Mouse (Mus musculus): ENCODE measurements around the gene Rnf208.

Gene Rnf208

DNA sequence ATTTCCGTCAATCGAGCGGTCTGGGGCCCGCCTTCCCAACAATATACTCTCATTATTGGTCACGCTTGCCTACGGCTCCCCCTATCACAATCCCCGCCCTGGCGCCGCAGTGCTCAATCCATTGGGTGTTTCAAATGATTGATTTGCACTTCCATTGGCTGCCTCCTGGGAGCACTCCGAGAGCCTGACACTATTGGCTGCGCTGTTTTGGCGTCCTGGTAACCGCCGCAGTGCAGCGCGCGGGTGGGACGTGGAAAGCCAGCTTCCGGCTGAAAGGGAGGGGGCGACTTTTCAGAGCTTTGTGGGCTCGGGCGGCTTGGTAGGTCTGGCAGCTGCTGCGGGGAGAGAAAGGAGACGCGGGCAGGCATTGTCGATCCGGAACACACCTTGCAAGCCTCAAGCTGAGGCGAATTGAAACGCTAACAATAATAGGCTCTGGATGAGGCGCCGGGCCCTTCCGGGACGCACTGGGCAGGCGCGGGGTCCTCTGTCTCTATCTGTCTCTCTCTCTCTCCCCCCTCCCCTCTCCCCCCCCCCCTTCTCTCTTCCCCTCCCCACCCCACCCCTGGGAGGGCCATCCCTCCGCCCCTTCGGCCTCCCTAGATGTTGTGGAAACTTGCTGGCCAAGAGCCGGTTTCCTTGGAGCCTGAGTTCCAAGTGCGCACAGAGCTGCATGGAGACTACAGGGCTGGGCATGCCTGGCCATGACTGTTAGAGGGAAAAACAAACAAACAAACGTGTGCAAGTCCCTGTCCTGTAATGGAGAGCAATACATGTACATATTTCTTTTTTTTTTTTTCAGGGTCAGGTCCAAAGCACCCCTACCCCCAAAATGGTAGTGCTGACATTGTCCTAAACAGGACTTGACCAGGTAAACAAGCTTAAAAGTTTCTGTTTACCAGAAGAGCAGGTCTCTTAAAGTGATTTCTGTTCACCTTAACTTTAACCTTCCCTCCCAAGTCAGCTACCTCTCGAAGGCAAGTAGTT is 17.0 kb upstream of the Rnf208 start:
- peak; percentile 100 for DNase-seq

DNA sequence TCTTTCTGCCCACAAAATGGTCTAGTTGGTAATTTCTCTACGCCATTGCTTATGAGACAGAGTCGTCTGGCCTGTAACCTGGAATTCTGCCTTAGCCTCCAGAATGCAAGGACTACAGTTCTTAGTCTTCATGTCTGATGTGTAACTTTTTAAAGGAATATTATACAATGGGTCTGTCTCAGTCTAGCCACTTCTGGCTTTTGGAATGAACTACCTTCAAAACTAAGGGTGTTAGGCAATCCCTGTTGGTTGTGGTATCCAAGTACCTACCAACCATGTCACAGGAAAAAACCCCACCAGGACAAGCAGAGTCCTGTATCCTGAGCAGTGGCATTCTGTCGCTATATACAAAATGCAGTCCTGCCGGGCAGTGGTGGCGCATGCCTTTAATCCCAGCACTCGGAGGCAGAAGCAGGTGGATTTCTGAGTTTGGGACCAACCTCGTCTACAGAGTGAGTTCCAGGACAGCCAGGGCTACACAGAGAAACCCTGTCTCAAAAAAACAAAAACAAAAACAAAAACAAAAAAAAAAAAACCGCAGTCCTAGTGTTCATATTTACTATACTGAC is 16.2 kb upstream of the Rnf208 start:
- DNase-seq, result no peak

DNA sequence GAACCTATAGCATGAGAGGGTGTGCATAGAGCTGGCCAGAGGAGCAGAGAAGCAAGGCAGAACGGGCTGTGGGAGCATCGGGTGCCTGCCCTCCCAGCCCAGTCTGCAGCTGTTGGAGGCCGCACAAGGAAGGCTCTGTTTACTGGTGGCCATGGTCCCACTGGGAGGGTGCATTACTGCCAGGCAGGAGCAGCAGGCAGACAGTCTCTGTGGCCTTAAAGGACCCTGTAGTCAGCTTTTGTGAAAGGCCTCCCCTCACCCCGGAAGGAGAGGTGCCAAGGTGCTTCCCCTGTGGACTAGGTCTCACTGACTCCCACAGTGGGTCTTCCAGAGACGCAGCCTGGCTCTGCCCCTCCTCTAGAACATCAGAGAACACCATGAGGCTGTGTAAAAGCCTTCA is 15.2 kb upstream of the Rnf208 start:
- DNase-seq, result peak; percentile 83

DNA sequence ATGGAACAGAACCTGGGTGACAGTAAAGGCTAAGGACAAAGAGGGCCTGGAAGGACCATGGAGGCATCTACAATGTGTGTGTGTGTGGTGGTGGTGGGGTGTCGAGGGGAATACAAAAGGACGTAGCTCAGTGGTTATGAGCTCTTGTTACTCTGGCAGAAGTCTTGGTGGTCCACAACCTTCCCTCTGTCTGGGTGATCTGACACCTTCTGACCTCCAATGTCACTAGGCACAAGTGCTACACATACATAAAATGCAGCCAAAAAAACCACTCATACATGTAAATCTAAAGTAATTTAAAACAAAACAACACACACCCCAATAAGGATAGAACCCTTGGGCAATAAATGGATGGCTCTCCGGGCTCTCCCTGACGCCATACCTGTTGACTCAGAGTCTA is 14.6 kb upstream of the Rnf208 start:
- no peak for DNase-seq

DNA sequence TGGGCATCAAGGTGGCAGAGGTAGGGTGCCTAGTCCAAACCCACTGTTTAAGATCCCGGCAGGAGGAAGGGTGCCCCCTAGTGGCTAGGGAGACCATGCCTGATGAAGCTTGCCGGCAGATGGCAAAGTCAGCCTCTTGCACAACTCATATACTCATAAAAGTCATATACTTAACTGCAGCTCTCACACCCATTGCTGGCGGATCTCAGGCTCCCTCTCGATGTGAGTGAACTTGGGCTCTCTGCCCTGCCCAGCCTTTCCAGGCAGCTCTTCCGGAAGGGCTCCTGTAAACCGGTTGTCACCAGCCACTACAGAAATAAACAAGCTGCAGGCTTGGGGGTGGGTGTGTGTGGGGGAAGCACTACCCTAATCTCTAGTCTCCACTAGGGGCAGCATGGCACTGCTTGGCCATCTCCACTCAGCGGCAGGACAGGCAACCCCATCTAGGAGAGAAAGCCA is 13.6 kb upstream of the Rnf208 start:
- peak; percentile 90 for DNase-seq

DNA sequence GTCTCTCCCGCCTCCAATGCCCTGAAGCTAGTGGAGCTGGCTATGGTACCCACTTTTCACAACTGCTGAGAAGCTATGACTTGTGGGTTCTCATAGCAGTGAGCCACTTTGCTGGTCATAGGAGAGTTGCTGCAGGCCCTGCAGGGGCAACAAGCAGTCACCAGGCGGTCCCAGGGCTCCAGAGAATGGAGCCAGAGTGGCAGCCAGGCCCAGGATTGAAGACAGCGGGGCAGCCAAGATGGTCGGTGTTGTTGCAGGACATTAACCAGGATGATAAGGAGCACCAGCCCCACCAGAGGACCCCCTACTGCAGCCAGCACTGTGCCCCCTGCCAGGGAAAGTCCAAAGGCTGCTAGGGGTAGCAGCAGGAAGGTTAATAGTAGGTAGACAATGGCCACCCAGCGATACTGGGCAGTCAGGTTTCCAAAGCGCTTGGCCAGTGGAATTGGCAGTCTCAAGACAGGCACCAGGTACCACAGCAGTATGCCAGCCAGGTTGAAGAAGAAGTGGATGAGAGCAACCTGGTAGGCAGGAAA is 13.0 kb upstream of the Rnf208 start:
- DNase-seq, result no peak

DNA sequence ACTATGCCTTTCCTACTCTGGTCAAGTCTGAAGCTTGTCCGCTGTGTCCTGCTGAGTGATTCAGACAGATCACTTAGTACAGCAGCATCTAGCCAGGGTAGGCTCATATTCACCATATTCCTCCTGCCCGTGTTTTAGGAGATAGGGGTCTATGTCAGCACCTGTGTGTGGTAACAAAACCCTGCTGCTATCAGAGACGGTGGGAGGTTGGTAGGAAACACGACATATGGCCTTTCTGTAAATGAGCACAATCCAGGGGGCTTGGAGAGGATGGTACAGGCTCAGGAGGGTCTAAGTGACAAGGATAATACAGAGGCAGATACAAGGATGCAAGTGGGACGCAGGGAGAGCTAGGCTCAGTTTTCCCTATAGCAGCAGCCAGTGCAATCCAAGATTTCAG is 12.5 kb upstream of the Rnf208 start:
- no peak for DNase-seq

DNA sequence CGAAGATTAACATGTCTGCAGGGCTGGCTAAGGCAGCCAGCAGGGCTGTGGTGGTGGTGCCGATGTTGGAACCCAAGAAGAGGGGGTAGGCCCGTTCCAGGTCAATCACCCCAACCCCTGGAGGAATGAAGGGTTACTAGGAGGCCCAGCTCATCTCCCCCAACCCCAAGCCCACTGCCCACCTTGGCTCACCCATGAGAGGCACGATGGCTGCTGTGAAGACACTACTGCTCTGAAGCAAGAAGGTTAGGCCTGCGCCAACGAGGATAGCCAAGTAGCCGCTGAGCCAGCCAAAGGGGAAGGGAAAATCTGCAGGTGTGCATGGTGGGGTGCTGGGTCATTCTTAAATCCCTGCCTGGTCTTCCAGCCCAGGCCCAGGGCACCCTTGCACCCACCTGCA is 11.5 kb upstream of the Rnf208 start:
- no peak for DNase-seq

DNA sequence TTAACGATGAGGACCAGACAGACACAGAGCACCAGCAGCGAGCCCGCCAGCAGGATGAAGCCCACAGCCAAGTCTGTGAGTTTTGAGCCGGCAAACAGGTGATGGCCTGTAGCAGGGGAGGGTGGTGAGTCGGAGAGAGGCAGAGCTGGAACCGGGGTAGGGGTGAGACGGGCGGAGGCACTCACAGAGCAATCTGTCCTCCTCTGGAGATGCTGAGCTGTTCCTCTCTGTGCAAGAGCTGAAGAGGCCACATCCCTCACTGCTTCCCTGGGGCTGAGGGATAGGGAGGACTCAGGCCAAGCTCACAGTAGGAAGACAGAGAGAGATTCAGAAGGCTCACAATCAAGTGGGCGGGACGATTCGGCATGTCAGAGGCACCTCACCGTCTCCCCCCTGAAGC is 11.0 kb upstream of the Rnf208 start:
- no peak for DNase-seq

DNA sequence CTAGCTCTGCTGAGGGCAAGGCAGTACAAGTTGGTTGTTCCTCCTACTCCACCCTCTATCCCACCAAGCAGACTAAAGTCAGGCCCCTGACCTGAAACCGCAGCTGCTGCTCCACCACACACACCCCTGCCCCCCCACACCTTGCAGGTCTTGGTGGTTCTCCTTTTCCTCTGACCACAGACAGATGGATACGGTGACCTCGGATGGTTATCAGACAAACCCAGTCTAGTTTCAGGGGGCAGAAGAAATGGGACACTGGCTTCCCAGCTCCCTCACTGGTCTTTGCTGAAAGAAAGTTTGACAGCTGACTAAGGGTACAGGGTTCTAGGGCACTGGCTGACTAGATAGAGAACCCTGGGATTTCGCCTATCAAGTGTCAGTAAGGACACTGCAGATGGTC is 8.6 kb upstream of the Rnf208 start:
- no peak for DNase-seq

DNA sequence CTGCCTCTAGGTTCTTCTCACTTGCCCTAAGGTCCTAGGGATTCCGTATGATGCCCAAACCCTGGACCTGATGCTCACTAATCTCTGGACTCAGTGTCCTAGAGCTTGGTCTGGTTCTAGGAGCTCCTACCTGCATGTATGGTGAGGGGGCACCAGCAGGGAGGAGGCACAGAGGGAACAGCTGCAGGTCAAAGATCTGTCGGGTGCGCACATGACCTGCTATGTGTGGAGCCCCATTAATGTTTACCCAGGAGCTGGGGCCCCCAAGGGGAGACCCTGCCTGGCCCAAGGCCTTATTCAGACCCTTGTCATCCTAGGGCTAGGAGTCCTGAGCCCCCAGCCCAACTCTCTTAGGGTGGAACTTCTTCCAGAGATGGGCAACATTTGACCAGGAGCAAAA is 8.0 kb upstream of the Rnf208 start, which contains the start of gene Slc34a3:
Gene Slc34a3, minus strand, starts transcription at position 315 of the 400 bp plus-strand sequence.
- DNase-seq, result no peak

DNA sequence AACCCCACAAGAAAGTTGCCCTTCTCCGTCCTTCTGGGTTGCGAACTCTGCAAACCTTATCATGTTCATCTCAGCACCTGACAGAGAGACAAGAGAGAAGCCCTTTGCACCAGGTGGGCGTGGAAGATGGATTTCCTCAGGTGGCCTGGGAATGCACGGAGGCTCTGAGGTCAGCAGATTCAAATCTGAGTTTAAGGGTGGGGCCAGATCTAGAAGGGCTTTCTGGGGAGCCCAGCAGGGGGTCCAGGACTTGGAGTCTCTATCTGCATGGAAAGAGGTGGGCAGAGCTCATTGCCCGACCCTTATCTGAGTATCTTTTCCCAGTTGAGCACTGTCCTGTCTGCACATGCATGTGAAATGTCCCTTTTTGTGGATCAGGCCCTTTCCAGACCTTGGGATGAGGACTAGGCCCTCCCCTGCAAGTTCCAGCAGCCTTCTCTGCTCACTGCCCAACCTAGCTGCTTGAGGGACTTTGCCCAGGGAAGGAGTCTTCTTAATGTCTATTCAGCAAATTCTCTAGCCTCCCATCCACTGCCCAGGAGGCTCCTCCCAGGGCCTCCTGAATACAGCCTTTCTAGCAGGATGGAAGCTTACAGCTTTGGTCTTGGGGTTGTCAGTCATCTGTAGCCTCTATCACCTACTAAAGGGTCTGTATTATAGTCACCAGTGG is 7.4 kb upstream of the Rnf208 start:
- no peak for DNase-seq

DNA sequence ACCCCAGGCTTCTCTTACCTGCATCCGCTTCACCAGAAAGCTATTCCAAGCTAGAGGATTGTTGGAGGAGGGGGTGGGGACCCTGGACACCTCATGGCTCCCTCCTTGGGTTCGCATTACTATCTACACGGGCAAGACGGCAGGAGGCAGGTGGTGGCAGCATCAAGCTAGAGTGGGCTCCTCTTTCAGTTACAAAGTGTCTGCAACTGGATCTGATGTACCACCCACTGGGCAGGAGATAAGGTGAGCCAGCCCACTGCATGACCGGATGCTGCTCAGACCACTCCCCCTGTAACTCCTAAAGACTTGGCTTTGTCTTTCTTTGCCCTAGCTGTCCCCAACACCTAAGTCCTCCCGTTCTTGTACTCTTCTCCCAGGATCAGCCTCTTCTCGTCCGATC is 5.4 kb upstream of the Rnf208 start, which contains the start of gene Rnf224:
Gene Rnf224, minus strand, starts transcription at position 174 of the 400 bp plus-strand sequence.
- no peak for DNase-seq

DNA sequence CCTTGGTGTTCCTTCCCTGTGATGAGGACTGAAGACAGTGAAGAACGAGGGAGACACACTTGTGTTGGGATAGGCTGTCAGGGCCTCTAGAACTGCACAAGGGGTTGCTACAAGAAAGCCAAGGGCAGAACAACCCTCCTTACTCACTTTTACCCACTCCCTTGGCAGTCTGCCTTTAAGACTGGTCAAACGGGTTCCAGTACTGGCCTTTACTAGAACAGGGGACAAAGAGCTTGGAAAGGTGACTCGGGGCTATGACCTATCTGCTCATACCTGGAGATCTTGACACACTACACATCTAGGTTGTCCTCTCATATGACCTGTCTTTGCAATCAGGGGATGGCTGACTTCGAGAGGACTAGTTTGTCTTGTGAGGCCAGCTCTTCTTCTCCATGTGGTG is 4.5 kb upstream of the Rnf208 start:
- DNase-seq, result no peak

DNA sequence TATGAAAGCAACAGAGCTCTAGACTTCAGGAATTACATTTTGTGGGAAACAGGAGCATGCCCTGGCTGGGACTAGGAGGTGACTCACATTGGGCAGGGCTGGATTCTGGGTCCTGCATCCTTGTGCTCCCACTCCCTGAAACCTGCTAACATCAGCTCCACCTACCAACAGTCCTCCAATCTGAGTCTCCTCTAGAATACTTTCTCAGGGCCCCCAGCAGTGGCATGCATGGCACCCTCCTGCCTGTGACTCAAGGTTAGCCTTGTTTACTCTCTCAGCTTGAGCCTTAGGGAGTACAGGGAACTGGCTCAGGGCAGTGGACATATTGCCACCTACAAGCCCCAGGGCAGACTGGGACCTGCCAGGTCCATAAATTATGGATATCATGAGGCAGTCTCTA is 3.9 kb upstream of the Rnf208 start:
- DNase-seq, result no peak

DNA sequence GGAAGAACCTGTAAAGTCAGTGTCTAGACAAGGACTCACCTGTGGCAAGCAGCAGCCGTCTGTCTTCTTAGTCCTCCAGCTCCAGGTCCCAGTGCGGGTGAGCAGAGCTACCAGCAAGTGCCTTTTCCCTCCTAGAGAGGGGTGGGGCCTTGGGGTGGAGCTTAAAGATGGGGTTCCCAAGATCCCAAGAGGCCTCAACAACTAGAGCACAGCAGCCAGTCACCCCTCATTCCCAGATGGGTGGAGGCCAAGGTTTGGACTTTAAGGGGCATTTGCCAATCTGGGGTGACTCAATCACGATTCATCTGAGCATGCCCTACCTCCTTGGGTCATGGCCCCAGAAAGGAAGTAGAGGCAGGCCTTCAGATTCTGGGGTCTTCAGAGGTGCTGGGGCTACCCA is 2.3 kb upstream of the Rnf208 start:
- DNase-seq, result no peak

DNA sequence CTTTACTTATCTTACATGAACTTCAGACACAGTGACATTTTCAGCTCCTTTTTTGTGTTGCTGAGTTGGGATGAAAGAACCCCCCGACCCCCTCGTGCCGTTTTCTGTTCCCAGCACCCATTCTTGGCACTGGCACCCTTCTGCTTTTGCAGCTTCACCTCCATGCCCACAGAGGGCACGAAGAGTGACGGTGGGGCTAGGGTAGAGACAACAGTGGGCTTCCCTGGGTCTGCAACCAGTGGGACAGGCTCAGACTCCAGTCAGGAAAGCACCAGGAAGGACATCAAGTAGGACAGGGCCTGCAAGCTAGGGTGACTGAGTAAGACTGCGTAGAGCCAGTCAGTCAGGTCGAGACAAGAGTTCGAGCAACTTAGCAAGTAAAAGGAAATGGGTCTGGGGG is 1.7 kb upstream of the Rnf208 start:
- no peak for DNase-seq

DNA sequence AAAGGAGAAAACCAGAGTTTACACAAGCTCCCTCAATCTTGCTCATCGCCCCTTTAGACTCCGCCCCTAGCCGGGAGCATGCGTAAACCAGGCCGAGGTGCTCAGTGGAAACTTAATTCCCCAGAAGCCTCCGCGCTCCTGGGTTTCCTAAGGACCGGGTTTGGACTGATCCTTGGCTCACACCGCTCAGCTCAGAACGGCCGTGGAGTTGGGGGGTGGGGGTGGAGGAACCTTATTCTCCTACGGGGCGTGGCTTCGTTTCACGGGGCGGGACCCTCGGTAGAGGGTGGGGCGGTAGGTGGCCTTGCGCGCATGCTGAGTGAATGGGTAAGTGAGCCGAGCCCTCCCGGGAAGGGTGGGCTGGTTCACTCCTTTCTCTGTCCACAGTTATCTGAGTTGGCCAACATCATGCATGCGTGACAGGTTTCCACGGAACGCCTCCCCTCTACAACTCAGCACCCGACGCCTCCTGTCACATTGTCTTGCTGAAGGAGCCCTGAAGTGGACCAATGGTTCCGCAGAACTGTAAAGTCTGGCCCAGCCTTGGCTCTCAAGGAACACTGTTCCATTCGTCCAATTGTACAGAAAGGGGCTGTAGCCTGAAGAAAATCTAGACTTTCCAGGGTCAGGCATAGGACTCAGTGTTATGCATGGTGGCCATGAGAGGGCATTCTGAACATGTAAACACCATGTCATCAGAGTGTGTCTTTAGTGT is 1.2 kb upstream of the Rnf208 start:
- DNase-seq, result peak; percentile 69

DNA sequence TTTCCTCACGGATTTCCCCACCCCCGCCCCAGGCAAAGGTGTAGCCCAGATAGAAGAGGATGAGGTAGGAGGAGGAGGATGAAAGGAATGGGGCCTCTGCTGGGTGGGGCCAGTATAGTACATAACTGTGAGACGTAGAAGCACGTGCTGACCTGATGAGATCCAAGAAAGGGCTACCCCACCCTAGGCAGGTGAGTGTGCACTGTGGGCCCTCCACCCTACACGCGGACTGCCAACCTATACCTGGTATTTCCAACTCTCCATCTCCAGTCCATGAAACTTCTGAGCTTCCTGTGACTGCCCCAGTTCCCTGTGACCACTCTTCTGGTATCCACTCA is 648 bp upstream of the Rnf208 start:
- DNase-seq, result no peak

DNA sequence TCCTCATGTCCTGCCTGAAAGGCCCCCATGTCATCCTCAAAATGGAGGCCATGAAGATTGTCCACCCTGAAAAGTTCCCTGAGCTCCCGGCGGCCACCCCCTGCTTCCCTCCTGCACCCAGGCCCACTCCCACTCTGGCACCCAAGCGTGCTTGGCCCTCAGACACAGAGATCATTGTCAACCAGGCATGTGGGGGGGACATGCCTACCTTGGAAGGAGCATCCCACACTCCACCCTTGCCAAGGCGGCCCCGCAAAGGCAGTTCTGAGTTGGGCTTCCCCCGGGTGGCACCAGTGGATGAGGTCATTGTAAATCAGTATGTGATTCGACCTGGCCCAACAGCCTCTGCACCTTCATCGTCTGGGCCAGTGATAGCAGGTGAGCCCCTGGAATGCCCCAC is 1.3 kb downstream of the Rnf208 start:
- DNase-seq, result no peak

DNA sequence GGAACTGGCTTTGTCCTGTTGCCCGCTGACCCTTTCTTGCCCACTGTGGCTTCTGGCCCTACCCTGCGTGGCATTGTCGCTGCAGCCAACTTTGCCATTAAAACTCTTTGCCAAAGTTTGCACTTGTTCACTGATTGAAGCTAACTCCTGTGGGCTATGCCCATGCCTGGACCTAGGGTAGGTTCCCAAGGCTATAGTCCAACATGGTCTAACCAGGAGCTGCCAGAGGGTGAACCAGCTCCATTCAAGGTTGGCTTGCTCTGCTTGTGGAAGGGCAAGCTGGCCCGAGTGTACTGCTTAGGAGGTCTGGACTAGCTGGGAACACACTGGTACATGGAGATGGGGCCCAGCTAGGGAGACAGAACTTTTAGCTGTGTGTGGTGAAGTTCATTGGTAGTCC is 2.1 kb downstream of the Rnf208 start:
- DNase-seq, result no peak

DNA sequence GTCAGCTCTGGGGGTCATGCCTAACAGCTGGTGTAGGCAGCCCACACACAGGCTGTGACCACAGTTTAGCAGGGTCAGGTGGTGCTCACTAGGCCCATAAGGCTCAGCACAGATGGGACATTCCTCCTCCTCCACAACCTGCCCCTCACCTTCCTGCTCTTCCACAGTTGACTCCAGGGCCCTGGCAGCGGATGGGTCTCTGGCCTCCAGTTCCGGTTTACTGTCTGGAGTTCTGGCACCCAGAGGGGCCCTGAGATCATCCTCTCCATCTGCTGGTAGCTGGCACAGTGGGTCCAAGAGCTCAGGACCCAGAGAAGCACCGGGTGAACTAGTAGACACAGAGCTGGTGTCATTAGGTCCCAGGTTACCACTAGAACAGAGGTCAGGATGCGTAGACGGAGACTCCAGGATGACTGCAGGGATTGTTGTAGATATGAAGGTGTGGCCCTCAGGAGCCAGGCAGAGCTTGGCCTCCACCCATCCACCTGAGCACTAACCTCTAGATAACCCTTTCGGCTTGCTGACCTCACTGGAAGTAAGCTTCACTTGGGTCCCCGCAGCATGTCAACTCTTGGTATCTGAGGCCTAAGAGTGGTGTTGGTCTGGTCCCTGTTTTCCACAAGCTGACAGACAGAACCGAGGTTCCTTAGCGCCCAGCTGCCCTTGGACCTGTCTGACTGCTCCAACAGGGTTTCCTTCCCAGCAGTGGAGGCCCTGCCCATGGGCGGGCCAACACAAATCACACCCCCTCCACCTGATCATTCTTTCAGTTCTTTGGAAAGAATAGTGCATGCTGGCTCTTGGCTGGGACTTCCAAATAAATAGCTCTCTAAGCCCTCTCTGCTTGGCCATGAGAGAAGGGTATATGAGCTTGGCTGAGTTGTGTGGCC is 4.4 kb downstream of the Rnf208 start, which contains the start of gene AL732309.1:
Gene AL732309.1, minus strand, starts transcription at position 681 of the 890 bp plus-strand sequence.
- DNase-seq, result no peak

Measured in layer of hippocampus, adult 9-11 months (tissue).